Mouse (Mus musculus) right cerebral cortex, adult 18-20 months (tissue): ENCODE measurements at regions not wholly inside any gene's neighbourhood (a gene's known extent, or its start where the extent isn't known, plus 50 kb on each side); places are given as distances from the start of the nearest gene placed in this dataset.

Source experiments
- DNase-seq: peaks from one replicate; pipeline ENCODE4 v3.0.0; 2022; ENCODE audit warnings: mixed read lengths

DNA sequence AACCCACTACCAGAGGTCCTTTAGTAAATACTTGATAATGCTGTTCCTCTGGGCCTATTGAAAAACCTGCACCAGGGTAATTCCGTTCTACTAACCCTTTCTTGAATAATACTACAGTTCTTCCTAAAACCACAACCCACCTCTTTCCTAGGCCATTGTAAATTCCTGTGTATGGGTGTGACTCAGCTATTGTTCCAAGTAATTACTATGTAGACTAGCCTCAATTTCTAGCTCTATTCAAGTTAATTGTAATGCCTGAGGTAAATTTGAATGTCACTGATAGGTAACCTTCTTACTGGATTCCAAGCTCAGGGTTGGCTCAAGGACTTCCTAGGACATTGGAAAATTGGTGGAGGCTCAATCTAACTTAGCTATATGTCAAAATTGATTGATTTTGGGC is 185.1 kb upstream of the Slc5a7 start:
- DNase-seq: no peak

DNA sequence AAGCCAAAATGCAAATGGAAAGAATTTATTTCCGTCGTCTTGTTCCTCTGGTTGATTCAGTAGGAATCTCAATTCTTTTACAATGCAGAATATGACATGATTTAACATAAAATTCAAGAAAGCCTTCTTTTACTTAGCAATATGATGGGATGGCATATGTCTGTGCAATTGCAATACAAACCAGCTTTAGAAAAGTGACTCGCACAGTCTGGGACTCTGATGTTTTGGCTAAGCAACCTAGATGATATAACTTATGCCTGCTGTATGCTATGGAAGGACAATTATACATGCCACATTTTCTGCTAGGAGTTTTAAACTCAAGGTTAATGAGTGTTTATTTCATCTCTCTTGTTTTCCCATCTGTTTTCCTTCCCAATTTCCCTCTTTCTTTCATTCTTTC is 141.1 kb upstream of the Slc5a7 start:
- no peak for DNase-seq

DNA sequence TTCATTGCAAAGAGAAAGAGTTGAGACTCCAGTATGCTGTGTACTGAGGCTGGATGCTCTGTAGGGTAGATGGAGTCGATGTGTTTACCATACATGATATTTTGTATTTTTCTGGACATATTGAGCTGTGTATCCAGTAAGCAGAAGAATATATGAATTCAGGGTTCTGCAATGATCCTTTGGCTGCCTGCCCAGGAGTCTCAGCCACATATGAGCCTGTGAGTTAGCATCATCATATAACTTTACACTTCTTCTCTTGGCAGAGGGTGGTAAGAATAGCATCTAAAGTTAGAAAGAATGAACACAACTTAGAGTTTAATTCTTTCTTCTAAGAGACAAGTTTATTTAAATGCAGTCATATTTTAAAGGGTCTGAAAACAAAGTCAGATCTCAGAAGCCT is 139.6 kb upstream of the Slc5a7 start:
- peak; percentile 59 for DNase-seq

DNA sequence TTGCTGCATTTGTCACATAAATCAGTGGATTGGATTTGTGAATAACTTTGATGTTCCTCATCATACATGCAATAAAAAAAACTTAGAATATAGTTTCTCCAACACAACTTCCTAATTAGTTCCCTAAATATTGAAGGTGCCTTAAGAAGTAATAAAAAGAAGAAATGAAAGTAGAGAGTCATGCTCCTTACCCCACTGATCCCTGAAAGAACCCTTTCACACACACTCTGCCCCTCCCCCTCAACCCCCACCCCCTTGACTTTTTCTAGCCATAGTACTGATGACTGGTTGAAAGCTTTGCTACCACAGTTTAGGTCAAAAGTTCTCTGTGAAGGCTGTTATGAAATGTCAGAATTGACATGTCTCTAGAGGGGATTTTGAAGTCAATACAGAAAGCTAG is 131.1 kb upstream of the Slc5a7 start:
- DNase-seq: no peak

DNA sequence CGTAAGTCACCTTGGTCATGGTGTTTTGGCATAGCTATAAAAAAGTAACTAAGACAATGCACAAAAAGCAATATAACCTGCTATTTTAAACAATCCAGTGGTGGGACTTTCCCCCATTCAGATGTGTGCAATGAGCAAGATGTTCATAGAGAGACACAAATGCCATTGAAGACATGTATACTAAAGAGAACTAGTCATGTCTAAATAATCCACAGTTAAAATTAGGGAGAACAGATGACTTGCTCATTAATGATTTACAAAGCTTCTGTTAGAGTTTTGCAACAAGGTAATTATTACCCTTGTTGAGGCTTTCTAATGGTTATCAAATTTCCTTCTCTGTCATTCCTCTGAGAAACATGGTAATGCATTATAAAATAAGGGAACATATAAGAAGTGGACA is 115.4 kb upstream of the Slc5a7 start:
- no peak for DNase-seq

DNA sequence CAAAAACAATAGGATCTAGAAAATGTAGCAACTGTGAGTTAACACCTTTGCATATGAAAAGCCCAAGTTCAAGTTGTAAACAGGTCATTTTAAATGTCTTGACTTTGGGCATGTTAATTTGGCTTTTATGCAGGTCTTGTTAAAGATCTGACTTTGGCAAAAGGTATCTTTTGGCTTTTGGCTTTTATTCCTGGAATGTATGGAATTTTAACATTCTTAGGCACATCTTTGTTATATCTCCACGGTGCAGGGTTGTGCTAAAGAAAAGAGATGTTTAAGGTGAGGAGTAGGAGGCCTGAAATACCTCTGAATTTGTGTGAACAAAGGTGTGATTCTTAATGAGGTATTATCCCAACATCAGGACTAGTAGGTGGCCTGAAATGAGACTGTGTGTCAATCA is 97.6 kb upstream of the Slc5a7 start:
- no peak for DNase-seq

DNA sequence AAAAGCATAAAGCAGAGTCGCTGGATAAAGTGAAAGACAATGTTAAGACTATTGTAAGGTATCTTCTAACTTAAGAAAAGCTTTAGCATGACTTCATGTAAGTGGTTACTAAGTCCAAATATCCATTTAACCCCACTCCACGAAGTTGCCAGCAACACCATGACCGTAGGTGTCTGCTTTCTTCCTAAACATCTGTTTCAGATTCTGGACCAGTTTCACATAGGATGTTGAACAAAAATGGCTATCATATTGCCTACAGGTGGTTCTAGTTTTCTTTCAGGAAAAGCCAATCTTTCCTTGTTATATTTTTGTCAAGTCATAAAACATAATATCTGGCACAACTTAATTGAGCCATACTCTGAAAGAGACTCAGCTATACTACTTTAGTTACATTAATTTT is 78.7 kb upstream of the Slc5a7 start:
- no peak for DNase-seq

DNA sequence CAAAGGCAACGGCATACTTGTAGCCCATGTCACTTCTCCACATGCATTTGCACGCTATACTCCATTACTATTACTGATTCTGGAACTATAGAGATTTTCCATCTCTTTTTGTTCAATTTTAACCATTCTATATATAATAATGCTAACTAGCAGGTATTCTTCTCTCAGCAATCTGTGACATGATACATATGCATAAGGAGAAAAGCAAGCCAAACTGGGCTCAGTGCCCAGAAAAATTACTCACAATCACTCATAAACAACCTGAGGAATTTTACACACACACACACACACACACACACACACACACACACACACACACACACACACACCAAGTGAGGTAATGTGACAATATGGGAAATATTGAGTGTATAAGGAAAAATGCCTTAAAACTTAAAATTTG is 69.8 kb upstream of the Slc5a7 start:
- DNase-seq: peak; percentile 49

DNA sequence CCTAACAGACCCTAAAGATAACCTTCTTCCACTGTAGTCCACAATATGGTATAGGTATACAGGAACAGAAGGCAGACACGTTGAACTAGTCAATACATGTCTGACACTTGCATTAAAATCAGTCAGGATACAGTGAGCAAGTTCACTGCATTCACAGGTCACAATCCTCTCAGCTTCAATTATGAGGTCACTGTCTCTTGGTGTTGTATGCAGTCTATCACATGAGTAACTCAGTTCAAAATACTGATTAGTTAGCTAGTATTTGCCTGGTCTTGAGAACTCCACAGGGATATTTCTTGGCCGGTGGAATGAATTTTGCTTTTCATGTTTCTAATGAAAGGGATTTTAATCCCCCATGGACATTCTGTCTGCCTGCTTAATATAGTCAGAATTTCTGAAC is 69.1 kb upstream of the Slc5a7 start:
- DNase-seq: no peak

DNA sequence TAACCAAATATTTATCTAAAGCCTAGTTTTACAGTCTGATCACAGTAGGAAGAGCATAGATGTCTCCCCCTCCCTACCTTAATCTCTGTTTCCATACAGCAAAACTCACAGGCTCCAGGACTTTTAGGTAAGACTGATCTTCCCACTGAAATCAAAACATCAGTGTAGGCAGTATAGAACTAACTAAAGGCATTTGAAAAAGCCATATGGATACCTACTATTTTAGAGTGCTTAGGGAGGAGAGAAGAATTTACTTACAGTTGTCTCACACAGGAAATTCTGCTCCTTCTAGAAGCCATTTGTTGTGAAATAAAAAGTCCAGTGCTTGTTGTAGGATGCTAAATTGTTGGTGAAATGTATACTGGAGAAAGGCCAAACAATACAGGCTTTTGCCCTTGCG is 64.2 kb upstream of the Slc5a7 start:
- no peak for DNase-seq

DNA sequence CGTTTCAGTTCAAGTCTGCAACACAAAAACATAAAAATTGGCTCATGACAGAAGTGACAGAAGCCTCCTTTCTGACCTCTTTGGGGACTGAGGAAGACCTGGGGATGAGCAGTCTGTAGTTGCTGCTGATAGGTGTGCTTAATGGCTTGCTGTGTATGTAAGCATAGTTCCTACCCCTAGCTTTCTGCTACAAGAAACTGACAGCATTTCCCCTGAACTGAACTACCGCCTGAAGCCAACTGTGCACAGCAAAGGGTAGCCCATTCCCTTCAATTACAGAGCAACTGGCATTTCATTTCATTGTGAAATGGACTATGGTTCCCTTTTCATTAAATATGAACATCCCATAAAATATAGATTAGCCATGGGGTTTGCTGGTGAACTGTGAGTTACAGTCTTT is 54.2 kb upstream of the Slc5a7 start:
- DNase-seq: no peak

DNA sequence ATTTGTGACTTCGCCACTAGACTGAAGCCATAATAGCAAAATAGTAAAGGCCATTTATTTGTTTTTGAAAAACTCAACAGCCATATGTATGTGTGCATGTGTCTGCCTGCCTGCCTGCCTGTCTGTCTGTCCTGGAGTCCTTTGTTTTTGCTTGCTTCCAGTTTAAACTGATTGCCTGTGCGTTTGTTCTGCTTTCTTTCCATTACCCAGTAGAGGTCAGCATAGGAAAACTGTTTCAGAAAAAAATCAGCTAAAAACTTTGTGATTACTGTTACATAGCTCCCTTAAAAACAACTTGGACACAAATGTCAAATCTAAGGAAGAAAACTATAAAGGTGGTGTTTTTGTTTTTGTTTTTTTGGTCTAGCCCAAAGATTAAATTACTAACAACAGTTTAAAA is 52.0 kb upstream of the Slc5a7 start:
- no peak for DNase-seq
